Mouse (Mus musculus): ENCODE results near the gene Rab11fip4.

DNA sequence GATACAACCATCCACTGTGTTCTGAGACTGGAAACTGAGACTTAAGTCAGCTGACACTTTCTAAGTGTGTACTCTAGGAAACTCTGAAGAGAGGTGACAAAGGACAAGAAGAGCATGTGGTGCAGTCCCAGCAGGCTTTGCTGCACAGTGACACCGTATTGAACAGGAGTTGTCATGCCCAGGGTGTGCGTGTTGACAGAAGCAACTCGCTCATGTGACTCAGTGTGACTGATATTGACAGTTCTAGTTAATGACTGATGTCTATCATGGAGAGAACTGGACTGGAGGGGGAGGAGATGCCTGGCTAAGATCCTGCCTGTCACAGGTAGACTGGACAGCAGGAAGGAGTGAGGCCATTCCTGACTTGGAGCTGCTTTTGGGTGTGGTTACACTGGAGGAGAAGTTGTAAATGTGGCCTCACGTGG lies 63.4 kb downstream of the Rab11fip4 start:
- no peak for TF ChIP-seq POLR2A (IDR thresholded peaks at IDR 0.05; ENCODE audit: borderline replicate concordance, control insufficient read depth, low read depth, low read length)
- no peak for TF ChIP-seq CTCF (IDR thresholded peaks at IDR 0.05; ENCODE audit: control insufficient read depth, insufficient read depth, low read length)
